Mouse (Mus musculus): Measurements from ENCODE around the gene Myct1. TPM values are rescaled to one million over a fixed set of nuclear protein-coding genes. Genes with fewer than 3 reads are reported as not detected.

The Myct1 gene
- polyA plus RNA-seq, 1 experiment: 159 TPM

DNA sequence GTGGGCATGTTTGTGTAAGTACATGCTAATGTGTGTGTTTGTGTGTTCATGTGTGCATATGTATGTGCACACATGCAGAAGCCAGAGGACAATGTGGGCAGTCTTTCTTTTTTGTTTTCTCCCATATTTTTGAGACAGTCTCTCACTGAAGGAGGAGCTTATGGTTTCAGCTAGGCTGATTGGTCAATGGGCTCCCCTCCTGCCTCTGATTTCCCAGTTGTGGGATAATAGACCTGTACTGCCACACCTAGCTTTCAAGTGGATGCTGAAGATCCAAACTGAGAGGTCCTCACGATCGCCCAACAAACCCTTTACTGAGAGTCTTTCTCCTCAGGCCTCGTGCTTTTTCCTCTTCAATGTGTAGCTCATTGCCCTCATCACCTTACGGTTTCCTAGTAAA, 31.9 kb upstream of the Myct1 start:
- TF ChIP-seq FLI1 (IDR thresholded peaks at IDR 0.05; ENCODE audit: low read length) (no peak), GATA1 (IDR thresholded peaks at IDR 0.05; ENCODE audit: borderline replicate concordance, low read length) (no peak)
- Histone ChIP-seq H3K4me1 (peaks cover 25% of the 10 kb centered on the region), H3K9me3 (0 out of 2 replicates have a peak, but pooled peaks cover 3% of the 10 kb centered on the region), H3K4me3 (replicated peaks) (no peak overlapping the region), H3K36me3 (replicated peaks; ENCODE audit: low read length) (no peaks in the 10 kb centered on the region), H3K27me3 (replicated peaks) (no peaks in the 10 kb centered on the region)

DNA sequence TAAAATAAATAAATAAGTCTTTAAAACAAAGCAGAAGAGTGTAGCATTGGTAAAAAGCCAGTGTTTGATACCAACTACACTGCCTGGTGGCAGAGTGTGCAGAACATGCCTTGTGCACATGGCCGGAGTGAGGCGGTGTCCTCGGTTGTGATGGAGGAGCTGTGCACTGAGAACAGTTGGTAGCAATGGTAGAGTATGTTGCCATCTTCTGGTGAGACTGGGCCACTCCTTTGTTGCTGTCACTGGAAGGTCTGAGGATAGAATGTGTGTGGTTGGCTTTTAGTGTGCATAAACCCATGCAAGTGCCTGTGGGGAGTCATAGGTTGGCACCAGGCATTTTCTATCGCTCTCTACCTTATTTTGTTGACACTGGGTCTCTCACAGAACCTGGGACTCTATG, 24.6 kb upstream of the Myct1 start:
- Histone ChIP-seq H3K36me3 (replicated peaks; ENCODE audit: low read length) (no peaks in the 10 kb centered on the region), H3K27me3 (replicated peaks) (no peaks in the 10 kb centered on the region), H3K4me1 (peaks cover 58% of the 10 kb centered on the region), H3K9me3 (no peaks in the 10 kb centered on the region), H3K4me3 (replicated peaks) (no peak overlapping the region)
- TF ChIP-seq GATA1 (IDR thresholded peaks at IDR 0.05; ENCODE audit: borderline replicate concordance, low read length) (no peak), FLI1 (IDR thresholded peaks at IDR 0.05; ENCODE audit: low read length) (no peak)

DNA sequence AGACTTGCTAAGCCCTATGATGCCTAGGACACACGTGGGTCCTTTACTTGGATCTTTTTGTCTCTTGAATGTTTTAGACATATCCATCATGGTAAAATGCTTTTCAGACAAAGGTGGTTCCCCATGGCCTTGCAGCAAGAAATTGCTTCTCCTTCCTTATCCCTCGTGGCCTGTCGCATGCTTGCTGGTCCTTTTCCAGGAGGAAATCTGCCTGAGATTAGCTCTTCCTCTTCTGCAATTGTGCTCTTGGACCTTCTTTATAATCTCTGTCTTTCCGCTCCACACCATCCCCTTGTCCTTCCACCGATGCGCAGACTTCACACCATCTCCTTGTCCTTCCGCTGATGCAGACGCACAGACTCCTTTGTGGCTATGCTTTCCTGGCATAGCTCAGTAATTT, 23.5 kb upstream of the Myct1 start:
- TF ChIP-seq GATA1 (IDR thresholded peaks at IDR 0.05; ENCODE audit: borderline replicate concordance, low read length) (no peak), FLI1 (IDR thresholded peaks at IDR 0.05; ENCODE audit: low read length) (no peak)
- peaks cover 65% of the 10 kb centered on the region for H3K4me1 ChIP-seq
- H3K36me3 ChIP-seq (replicated peaks; ENCODE audit: low read length): peaks cover 2% of the 10 kb centered on the region
- H3K9me3 ChIP-seq: peaks cover 5% of the 10 kb centered on the region
- no peak overlapping the region for H3K4me3 ChIP-seq (replicated peaks)
- H3K27me3 ChIP-seq (replicated peaks): no peaks in the 10 kb centered on the region

DNA sequence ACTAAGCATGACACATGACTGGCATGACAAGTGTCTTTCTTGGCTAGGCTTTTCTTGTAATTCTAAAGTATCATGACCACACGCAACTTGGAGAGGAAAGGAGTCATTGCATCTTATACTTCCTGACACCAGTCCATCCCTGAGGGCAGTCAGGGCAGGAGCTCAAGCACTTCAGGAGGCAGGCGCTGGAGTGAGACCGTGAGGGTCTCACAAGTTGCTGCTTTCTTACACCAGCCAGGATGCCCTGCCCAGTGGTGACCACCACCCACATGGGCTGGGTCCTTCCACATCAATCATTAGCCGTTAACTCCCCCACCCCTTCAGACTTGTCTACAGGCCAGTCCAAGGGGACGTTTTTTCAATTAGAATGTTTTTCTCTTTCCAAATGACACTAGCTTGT, 22.2 kb upstream of the Myct1 start:
- peaks cover 5% of the 10 kb centered on the region for H3K9me3 ChIP-seq
- H3K4me3 ChIP-seq (replicated peaks): peak overlapping the region; percentile 82
- TF ChIP-seq FLI1 (IDR thresholded peaks at IDR 0.05; ENCODE audit: low read length): no peak
- TF ChIP-seq GATA1 (IDR thresholded peaks at IDR 0.05; ENCODE audit: borderline replicate concordance, low read length): no peak
- H3K36me3 ChIP-seq (replicated peaks; ENCODE audit: low read length): peaks cover 2% of the 10 kb centered on the region
- peaks cover 63% of the 10 kb centered on the region for H3K4me1 ChIP-seq
- no peaks in the 10 kb centered on the region for H3K27me3 ChIP-seq (replicated peaks)

DNA sequence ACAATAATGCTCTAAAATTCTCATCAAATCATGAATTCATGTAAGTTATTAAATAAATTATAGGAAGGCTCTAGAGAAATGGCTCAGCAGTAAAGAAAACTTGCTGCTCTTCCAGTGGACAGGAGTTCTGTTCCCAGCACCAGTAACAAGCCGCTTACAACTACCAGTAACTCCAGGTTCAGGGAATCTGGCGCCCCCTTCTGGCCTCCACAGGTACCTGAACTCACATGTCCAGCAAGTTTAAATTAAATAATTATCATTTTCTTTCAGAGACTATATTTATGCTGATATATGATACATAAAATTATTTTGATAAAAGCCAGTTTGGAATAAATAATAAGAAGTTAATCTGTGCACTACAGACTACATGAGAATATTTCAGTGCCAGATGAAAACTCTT, 20.2 kb upstream of the Myct1 start:
- no peaks in the 10 kb centered on the region for H3K27me3 ChIP-seq (replicated peaks)
- peaks cover 2% of the 10 kb centered on the region for H3K36me3 ChIP-seq (replicated peaks; ENCODE audit: low read length)
- no peak for TF ChIP-seq GATA1 (IDR thresholded peaks at IDR 0.05; ENCODE audit: borderline replicate concordance, low read length)
- TF ChIP-seq FLI1 (IDR thresholded peaks at IDR 0.05; ENCODE audit: low read length): no peak
- H3K4me1 ChIP-seq: peaks cover 64% of the 10 kb centered on the region
- no peak overlapping the region for H3K4me3 ChIP-seq (replicated peaks)
- H3K9me3 ChIP-seq: peaks cover 5% of the 10 kb centered on the region

DNA sequence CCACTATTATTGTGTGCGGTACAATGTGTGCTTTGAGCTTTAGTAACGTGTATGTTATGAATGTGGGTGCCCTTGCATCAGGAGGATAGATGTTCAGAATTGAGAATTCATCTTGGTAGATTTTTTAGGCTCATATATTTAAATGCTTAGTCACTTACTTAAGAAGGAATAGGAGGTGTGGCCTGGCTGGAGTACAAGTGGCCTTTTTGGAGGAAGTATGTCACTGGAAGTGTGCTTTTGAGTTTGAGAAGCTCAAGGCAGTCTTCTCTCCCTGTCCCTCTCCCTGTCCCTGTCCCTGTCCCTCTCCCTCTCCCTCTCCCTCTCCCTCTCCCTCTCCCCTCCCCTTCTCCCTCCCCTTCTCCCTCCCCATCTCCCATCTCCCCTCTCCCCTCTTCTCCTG, 2.5 kb upstream of the Myct1 start:
- peak overlapping the region; percentile 82 for H3K4me3 ChIP-seq (replicated peaks)
- H3K4me1 ChIP-seq: peaks cover 41% of the 10 kb centered on the region
- no peaks in the 10 kb centered on the region for H3K9me3 ChIP-seq
- H3K36me3 ChIP-seq (replicated peaks; ENCODE audit: low read length): no peaks in the 10 kb centered on the region
- TF ChIP-seq GATA1 (IDR thresholded peaks at IDR 0.05; ENCODE audit: borderline replicate concordance, low read length): no peak
- TF ChIP-seq FLI1 (IDR thresholded peaks at IDR 0.05; ENCODE audit: low read length): no peak
- no peaks in the 10 kb centered on the region for H3K27me3 ChIP-seq (replicated peaks)

DNA sequence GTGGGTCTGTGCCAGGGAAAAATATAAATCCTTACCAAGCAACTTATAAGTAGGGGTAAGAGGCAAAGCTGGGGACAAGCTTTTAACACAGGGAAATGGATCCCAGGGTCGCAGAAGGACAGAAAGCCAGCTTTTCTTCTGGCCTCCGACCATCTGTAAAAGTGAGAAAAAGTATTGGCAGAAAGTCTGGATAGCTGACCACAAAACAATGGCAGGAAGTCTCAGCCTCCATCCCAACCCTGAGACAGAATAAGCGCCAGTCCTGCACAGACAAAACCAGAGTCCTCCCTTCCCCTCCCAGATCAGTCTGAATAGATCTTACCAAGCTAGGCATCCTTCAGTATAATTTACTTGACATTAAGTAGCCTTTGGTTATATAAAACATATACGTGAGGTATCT, 1.6 kb upstream of the Myct1 start:
- Histone ChIP-seq H3K4me1 (peaks cover 43% of the 10 kb centered on the region), H3K36me3 (replicated peaks; ENCODE audit: low read length) (no peaks in the 10 kb centered on the region), H3K4me3 (replicated peaks) (peak overlapping the region; percentile 82), H3K9me3 (no peaks in the 10 kb centered on the region), H3K27me3 (replicated peaks) (no peaks in the 10 kb centered on the region)
- TF ChIP-seq GATA1 (IDR thresholded peaks at IDR 0.05; ENCODE audit: borderline replicate concordance, low read length) (no peak), FLI1 (IDR thresholded peaks at IDR 0.05; ENCODE audit: low read length) (no peak)

DNA sequence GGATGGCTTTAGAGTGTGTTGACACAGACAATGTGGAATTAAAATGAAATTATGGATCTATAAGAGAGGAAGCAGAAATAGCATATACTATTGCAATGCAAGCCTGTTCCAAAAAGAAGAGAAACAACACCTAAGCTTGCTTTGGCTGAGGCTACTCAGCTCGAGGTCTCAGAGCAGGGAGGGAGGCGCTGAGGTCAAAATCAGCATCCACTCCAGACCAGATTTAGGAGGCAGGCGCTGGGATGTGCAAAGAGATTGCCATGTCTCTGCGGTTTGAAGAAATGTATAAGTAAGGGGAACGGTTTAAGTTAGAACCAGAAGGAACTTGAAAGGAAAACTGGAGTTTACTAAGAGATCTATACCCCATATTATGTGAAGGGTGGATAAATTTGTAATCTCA, 882 bp downstream of the Myct1 start:
- TF ChIP-seq GATA1 (IDR thresholded peaks at IDR 0.05; ENCODE audit: borderline replicate concordance, low read length) (no peak), FLI1 (IDR thresholded peaks at IDR 0.05; ENCODE audit: low read length) (no peak)
- peaks cover 60% of the 10 kb centered on the region for H3K4me1 ChIP-seq
- peak overlapping the region; percentile 92 for H3K4me3 ChIP-seq (replicated peaks)
- no peaks in the 10 kb centered on the region for H3K27me3 ChIP-seq (replicated peaks)
- no peaks in the 10 kb centered on the region for H3K9me3 ChIP-seq
- H3K36me3 ChIP-seq (replicated peaks; ENCODE audit: low read length): peaks cover 16% of the 10 kb centered on the region

DNA sequence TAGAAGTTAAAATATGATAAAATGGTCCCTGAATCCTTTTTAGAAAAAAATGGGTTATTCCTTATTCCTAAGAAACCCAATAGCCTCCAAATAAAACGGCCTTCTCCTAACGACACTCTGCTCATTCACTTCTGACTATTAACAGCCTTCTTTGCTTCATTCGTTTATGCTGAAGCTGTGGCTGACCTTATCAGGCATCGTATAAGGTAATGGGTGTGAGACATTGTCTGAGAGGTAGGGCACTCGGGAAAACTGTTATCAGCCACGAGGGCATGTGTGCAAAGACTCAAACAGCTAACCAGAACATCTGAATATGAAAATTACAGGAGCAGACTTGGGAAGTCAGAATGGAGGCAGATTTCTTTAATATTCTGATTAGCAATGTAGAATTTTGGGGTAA, 3.0 kb downstream of the Myct1 start:
- TF ChIP-seq GATA1 (IDR thresholded peaks at IDR 0.05; ENCODE audit: borderline replicate concordance, low read length) (no peak), FLI1 (IDR thresholded peaks at IDR 0.05; ENCODE audit: low read length) (no peak)
- Histone ChIP-seq H3K9me3 (no peaks in the 10 kb centered on the region), H3K4me1 (peaks cover 62% of the 10 kb centered on the region), H3K27me3 (replicated peaks) (no peaks in the 10 kb centered on the region), H3K4me3 (replicated peaks) (peak overlapping the region; percentile 92), H3K36me3 (replicated peaks; ENCODE audit: low read length) (peaks cover 25% of the 10 kb centered on the region)

DNA sequence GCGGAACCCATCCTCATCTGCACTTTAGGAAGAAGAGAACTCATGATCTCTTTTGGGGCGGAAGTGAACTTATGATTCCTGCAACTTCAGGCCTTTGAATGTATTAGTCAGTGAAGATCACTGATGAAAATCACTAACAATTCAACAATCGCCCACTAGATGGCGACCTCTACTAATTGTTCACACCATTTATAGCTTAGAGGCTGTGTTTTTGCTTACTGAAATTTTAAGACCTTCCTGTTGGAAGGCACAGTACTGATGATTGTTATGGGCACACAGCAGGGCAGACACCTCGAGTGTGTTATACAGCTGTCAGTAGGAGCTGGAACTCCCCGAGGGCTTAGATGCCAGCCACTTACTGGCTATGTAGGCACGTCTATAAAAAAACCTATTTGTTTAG, 6.5 kb downstream of the Myct1 start:
- Histone ChIP-seq H3K4me3 (replicated peaks) (peak overlapping the region; percentile 79), H3K4me1 (peaks cover 66% of the 10 kb centered on the region), H3K27me3 (replicated peaks) (no peaks in the 10 kb centered on the region), H3K9me3 (no peaks in the 10 kb centered on the region), H3K36me3 (replicated peaks; ENCODE audit: low read length) (peaks cover 58% of the 10 kb centered on the region)
- TF ChIP-seq FLI1 (IDR thresholded peaks at IDR 0.05; ENCODE audit: low read length) (no peak), GATA1 (IDR thresholded peaks at IDR 0.05; ENCODE audit: borderline replicate concordance, low read length) (no peak)

DNA sequence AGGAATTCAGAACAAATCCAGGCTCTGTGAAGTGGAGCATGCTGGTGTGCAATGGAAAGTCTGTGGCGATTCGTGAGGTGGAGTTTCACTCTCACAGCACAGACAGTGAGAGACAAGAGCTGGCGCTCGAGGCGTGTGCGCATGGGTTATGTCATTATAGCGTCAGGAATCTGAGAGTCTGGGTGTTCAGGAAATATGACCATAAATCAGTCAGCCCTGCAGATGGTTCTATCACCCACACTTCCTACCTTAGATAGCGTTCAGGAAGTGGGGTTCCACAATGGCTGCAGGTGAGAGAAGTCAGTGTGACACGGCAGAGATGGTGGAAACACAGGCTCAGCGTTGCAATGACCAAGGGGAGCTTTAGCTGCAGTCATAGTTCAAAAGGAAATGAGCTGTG, 9.9 kb downstream of the Myct1 start:
- H3K36me3 ChIP-seq (replicated peaks; ENCODE audit: low read length): peaks cover 60% of the 10 kb centered on the region
- H3K4me1 ChIP-seq: peaks cover 56% of the 10 kb centered on the region
- no peaks in the 10 kb centered on the region for H3K27me3 ChIP-seq (replicated peaks)
- H3K4me3 ChIP-seq (replicated peaks): peak overlapping the region; percentile 81
- TF ChIP-seq FLI1 (IDR thresholded peaks at IDR 0.05; ENCODE audit: low read length): no peak
- TF ChIP-seq GATA1 (IDR thresholded peaks at IDR 0.05; ENCODE audit: borderline replicate concordance, low read length): no peak
- H3K9me3 ChIP-seq: no peaks in the 10 kb centered on the region
